Mouse (Mus musculus) naive thymus-derived CD4-positive, alpha-beta T cell, adult 2 months (primary cell): Measurements from ENCODE around the gene Wdr34.

Experiments used
- DNase-seq: peaks from one replicate; pipeline ENCODE4 v3.0.0-alpha.2; 2011; ENCODE audit warnings: low read depth

The Wdr34 gene

GRCm38 (mm10) chr2:30032244-30032846, 16.3 kb downstream of the Wdr34 start:
- DNase-seq = no peak

DNA sequence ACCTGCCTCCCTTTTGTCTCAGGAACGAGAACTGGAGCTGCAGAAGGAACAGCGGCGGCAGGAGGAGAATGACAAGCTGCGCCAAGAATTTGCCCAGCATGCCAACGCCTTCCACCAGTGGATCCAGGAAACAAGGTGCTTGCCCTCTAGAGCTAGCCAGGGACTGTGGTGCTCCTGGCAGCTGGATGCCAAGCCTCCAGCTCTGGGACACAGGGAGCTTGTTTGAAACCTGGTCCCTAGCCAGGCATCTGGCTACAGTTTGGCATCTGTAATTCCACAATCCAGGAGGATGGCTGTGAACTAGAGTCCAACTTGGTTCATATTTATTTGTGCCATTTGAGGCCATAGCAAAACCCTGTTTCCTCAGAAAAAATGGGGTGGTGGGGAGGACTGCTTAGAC, 21.7 kb downstream of the Wdr34 start:
- DNase-seq = no peak

DNA sequence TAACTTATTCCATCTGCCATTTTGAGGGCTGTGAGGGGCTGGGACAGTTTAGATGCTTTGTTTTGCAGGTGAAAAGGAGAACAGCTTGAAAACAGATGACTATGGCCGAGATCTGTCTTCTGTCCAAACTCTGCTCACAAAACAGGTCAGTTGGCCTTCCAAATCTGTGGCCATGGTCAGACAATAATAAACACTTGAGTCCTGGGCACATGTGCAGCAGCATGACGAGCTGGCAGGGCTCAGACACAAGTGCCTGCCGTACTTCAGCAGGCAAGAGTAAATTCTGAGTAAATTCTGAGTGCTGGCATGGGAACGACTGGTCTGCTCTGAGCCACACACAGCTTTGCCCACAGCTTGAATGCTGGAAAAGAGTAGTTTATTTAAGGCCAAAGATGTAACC, 23.2 kb downstream of the Wdr34 start:
- no peak for DNase-seq

DNA sequence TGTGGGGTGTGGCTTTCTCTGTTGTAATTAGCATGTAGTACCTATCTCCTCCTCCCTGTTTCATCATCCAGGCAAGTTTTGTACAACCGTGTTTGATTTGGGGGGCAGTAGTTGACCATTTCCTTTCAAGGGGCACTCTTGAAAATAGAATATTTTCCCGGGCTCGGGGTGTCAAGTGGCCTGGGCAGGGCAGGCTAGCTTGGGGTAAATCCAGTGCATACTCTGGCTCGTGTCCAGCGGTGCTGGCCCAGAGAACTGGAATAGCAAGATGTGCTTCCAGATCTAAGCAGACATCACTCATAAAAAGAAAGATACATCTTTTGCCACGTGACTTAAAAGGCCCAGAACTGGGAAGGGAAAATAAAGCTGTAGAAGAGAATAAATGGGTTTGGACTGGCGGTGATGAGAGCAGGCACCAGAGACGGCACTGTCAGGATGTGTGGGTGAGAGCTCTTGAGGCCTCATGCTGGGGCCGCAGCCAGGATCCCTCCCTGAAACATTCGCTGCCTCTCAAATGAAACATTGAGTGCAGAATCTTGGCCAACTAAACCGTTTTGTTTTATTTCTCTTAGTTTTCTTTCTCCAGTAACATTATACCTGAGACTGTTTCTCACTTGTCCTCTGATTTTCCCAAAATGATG, 34.2 kb downstream of the Wdr34 start:
- no peak for DNase-seq

DNA sequence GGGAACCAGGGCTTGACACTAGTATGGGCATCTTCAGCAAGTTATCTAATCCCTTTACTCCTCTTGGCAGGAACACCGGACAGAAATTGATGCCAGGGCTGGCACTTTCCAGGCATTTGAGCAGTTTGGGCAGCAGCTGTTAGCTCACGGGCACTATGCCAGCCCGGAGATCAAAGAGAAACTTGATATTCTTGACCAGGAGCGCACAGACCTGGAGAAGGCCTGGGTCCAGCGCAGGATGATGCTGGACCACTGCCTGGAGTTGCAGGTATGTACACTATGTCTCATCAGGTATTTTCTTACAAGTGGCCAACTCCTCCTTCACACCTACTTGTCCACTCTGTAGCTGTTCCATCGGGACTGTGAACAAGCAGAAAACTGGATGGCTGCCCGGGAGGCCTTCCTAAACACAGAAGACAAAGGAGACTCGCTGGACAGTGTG, 37.8 kb downstream of the Wdr34 start:
- DNase-seq = no peak

DNA sequence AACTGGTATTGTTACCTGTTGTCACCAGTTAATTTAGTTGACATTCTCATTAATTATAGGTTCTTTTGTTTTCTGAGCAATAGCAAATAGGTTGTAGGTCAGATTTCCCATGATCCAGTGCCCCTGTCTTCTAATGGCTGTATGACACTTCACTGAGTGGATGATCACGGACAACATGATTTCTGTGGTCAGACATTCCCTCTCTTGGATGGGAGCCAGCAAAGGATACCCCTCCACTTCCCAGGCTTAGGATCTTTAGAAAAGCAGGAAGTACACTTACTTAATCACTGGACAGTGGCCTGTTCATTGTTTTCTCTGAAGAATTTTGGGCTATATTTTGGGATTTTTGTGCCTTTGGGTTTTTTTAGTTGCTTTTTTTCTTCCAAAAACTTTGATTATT, 39.6 kb downstream of the Wdr34 start:
- no peak for DNase-seq

DNA sequence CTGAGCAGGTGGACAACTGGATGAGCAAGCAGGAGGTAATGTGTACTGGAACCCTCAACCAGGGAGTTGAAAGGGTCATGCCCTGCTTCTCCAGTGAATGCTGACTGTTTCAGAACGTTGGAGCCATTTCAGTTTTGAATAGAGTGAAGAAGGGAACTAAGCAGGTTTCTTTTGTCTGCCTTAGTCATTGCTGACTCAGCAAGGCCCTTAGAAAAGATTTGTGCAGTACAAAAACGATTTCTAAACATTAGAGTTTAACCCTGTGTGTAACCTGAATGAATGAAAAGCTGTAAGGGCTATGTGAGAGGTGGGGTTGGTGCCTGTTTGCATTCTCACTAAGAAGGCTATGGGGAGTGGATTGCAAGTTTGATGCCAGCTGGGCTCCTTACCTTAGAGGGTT, 56.7 kb downstream of the Wdr34 start:
- no peak for DNase-seq
